Mouse (Mus musculus) liver, adult 2 months (tissue): ENCODE data around the gene Dnajc22.

ENCODE experiments used
- CTCF ChIP-seq: fragments of 200-500 bp; IDR thresholded peaks from 2 replicates; pipeline ENCODE4 v1.5.1; 2011; ENCODE audit warnings: low read depth, low read length, control low read depth
- POLR2A ChIP-seq: fragments of 200-500 bp; IDR thresholded peaks from 2 replicates; pipeline ENCODE4 v1.6.1; 2011; ENCODE audit warnings: low read length, control low read depth; ENCODE audit not compliant: insufficient read depth; ENCODE audit errors: extremely low read depth

DNA sequence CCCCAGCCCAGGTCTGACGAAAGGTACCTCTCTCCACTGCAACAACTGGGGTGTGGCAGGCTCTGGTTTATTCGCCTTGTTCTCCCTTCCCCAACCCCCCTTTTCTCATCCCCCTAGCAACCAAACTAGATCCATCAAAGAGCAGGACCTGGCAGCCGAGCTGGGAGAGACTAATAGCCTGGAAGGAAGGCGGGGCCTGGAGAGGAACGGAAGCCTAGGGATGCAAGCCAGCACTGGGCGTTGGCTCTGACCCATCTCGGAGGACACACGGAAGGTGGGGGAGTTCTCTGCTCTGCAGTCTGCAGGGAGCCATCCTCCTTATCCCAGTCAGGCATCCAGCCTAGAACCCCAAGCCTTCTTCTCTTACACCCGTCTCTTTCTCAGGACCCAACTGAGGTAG is 39.6 kb upstream of the Dnajc22 start:
- TF ChIP-seq CTCF (no peak), POLR2A (no peak)
